Mouse (Mus musculus): ENCODE measurements at regions not wholly inside any gene's neighbourhood (a gene's known extent, or its start where the extent isn't known, plus 50 kb on each side); places are given as distances from the start of the nearest gene placed in this dataset.
"Not testable (repeated sequence)": the region's sequence is repeated elsewhere in the genome, so short reads cannot be mapped to it uniquely, and the experiment has no call there.

- not testable (repeated sequence) for TF ChIP-seq POU5F1 (IDR thresholded peaks at IDR 0.05; ENCODE audit: borderline replicate concordance, low read length); CTCF (conservative IDR thresholded peaks at IDR 0.05; ENCODE audit: low read length)
Observed at GRCm38 (mm10) chrX:114336151-114336550, 138.0 kb upstream of the Klhl4 start.

Data from E14TG2a.4 (cell line).